Mouse (Mus musculus): ENCODE results near the gene Susd2.

DNA sequence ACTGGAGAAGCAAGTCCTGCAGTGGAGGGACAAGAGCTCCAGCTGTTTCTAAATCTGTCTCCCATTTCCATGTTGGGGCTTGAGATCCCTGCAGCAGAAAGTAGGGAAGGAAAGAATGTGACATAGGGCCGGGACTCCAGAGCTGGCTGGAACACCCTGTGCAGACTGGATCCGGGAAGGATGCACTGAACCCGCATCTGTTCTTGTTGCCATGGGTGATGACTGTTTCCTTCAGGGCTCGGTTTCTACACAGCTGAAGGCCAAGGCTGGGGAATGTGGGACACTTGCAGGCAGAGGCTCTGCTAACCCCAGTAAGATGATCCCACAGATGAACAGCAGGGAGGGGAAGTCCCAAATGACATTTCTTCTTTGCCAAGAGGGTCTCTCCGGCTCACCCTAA, 11.2 kb downstream of the Susd2 start:
- TF ChIP-seq CTCF (conservative IDR thresholded peaks at IDR 0.05; ENCODE audit: low read length) (no peak), POU5F1 (IDR thresholded peaks at IDR 0.05; ENCODE audit: borderline replicate concordance, low read length) (no peak), NANOG (IDR thresholded peaks at IDR 0.05; ENCODE audit: borderline replicate concordance, low read length) (no peak)

Measured in E14TG2a.4 (cell line).